Mouse (Mus musculus) left cerebral cortex, postnatal 10 days (tissue): ENCODE data around the gene Il3ra. TPM values are rescaled to one million over a fixed set of nuclear protein-coding genes. Genes with fewer than 3 reads are reported as not detected.

Experiments used
- DNase-seq, 2 experiments: peaks; one replicate each; pipeline ENCODE4 v3.0.0; 2021 to 2022; ENCODE audit warnings: low spot score in 2 of 2, mixed read lengths in 1 of 2; ENCODE audit errors: extremely low spot score in 1 of 2
- intact Hi-C: fragments of 180-260 bp; cut with DNase I; formaldehyde crosslinking; loops from one replicate; pipeline ENCODE4 v1.15.1; 2025
- total RNA-seq, 2 experiments: library from RNA; stranded (reverse); gene quantifications; 2 replicates each; pipeline ENCODE4 v1.2.3; 2021

The Il3ra gene
- total RNA-seq, 2 experiments from 2014 or later = 3.4 TPM

GRCm38 (mm10) chr14:14353740-14354510, 7.8 kb downstream of the Il3ra start:
- peak in 1 of 2 experiments; percentile 5 for DNase-seq
- intact Hi-C loops = no loop called here

- intact Hi-C loops = no loop called here
- peak; percentile 1 to 41 for DNase-seq
Observed at GRCm38 (mm10) chr14:14354511-14355359, 8.7 kb downstream of the Il3ra start.

- intact Hi-C loops = no loop called here
- peak in 1 of 2 experiments; percentile 28 for DNase-seq
Observed at GRCm38 (mm10) chr14:14355360-14355646, 9.2 kb downstream of the Il3ra start.

GRCm38 (mm10) chr14:14395535-14395934, 49.5 kb downstream of the Il3ra start:
- no peak for DNase-seq
- intact Hi-C loops = no loop called here

GRCm38 (mm10) chr14:14400998-14401397, 54.9 kb downstream of the Il3ra start, which contains the start of gene Olfr721-ps1:
Gene Olfr721-ps1 (plus strand): TSS chr14:14401298.
- intact Hi-C loops = no loop called here

More at GRCm38 (mm10) chr14:14400998-14401397, 54.9 kb downstream of the Il3ra start, which contains the start of gene Olfr721-ps1:
- DNase-seq = no peak

Other genes starting within 250 kb of the Il3ra start
- 100 to 1,000 TPM; 124 to 127 TPM for gene Psmd6, start 225.3 kb upstream of the Il3ra start, total RNA-seq
- gene Olfr720, start 159.4 kb upstream of the Il3ra start, total RNA-seq = not detected
- gene Olfr31, start 23.4 kb upstream of the Il3ra start, total RNA-seq = not detected
- gene Olfr721-ps1, start 55.0 kb downstream of the Il3ra start, total RNA-seq = not detected